Mouse (Mus musculus): ENCODE measurements around the gene Zfyve21. TPM values are rescaled to one million over a fixed set of nuclear protein-coding genes. Genes with fewer than 3 reads are reported as not detected.

Zfyve21 gene
- total and polyA plus RNA-seq, 2 experiments from 2014 or later: 85.0 to 91.1 TPM

DNA sequence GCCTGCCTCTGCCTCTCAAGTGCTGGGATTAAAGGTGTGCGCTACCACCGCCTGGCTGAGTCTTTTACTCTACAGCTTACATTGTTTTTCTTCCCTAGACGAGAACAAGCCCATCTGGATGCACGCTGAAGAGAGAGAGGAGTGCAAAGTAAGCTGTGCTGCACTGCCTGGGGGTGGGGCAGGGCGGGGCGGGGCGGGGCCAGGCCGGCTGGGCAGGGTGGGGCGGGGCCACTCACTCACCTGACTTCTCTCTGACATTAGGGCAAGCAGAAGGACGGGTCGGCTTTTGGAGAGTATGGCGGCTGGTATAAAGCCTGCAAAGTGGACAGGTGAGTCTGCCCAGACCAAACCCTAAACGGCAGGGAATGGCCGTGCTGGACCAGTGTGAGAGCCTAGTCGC lies 28.8 kb upstream of the Zfyve21 start:
- ATAC-seq (ENCODE audit: insufficient read depth, low read depth): no peak
- H3K36me3 ChIP-seq (replicated peaks; ENCODE audit: control insufficient read depth, insufficient read depth, low read length): peaks cover 93% of the 10 kb centered on the region
- H3K4me2 ChIP-seq (ENCODE audit: low read depth, low read length): no peak overlapping the region
- no peak overlapping the region for H3K9ac ChIP-seq (replicated peaks; ENCODE audit: low read depth, low read length)
- no peak for TF ChIP-seq EP300 (IDR thresholded peaks at IDR 0.05; ENCODE audit: low read depth)
- no peak for TF ChIP-seq CTCF (IDR thresholded peaks at IDR 0.05; ENCODE audit: low read depth)
- H3K27ac ChIP-seq (ENCODE audit: low read depth): no peak overlapping the region
- DNase-seq (ENCODE audit: low spot score): no peak
- WGBS: 75% methylated on average over 15 of the region's 15 CpGs
- no peaks in the 10 kb centered on the region for H3K4me1 ChIP-seq (ENCODE audit: control insufficient read depth, insufficient read depth)
- H3K27me3 ChIP-seq (ENCODE audit: control insufficient read depth, insufficient read depth, low read length): no peaks in the 10 kb centered on the region
- no peak overlapping the region for H3K4me3 ChIP-seq (ENCODE audit: low read depth, low read length)
- no peaks in the 10 kb centered on the region for H3K9me3 ChIP-seq (replicated peaks; ENCODE audit: control insufficient read depth, low read length)

DNA sequence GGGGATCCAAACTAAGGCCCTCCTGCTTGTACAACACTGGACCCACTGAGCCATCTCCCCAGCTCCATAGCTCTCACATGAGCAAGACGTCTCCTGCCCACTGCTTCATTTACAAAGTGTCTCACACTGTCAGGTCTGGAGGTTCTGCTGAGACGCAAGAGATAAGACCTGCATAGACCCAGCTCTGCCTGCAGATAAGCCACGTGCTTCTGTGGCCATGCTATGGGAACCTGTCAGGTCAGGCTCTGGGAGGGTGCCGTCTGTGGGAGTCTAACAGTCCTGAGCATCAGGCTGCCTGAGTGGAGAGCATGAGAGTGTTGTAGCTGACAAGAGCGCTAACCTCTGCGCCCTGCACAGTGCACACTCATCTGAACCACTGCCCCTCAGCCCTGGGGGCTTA lies 27.0 kb upstream of the Zfyve21 start:
- H3K9ac ChIP-seq (replicated peaks; ENCODE audit: low read depth, low read length): no peak overlapping the region
- no peaks in the 10 kb centered on the region for H3K27me3 ChIP-seq (ENCODE audit: control insufficient read depth, insufficient read depth, low read length)
- WGBS: 52% methylated on average over 6 of the region's 6 CpGs

GRCm38 (mm10) chr12:111790090-111790489 lies 23.9 kb upstream of the Zfyve21 start:
- Histone ChIP-seq H3K4me1 (ENCODE audit: control insufficient read depth, insufficient read depth) (no peaks in the 10 kb centered on the region), H3K27me3 (ENCODE audit: control insufficient read depth, insufficient read depth, low read length) (no peaks in the 10 kb centered on the region), H3K4me3 (ENCODE audit: low read depth, low read length) (no peak overlapping the region), H3K36me3 (replicated peaks; ENCODE audit: control insufficient read depth, insufficient read depth, low read length) (peaks cover 92% of the 10 kb centered on the region), H3K9me3 (replicated peaks; ENCODE audit: control insufficient read depth, low read length) (no peaks in the 10 kb centered on the region), H3K27ac (ENCODE audit: low read depth) (no peak overlapping the region), H3K9ac (replicated peaks; ENCODE audit: low read depth, low read length) (no peak overlapping the region), H3K4me2 (ENCODE audit: low read depth, low read length) (no peak overlapping the region)
- no peak for DNase-seq (ENCODE audit: low spot score)
- no peak for ATAC-seq (ENCODE audit: insufficient read depth, low read depth)
- 89% methylated on average over 5 of the region's 5 CpGs for WGBS
- TF ChIP-seq CTCF (IDR thresholded peaks at IDR 0.05; ENCODE audit: low read depth): no peak
- no peak for TF ChIP-seq EP300 (IDR thresholded peaks at IDR 0.05; ENCODE audit: low read depth)

More for the DNA sequence above, 27.0 kb upstream of the Zfyve21 start:
- Histone ChIP-seq H3K4me2 (ENCODE audit: low read depth, low read length) (no peak overlapping the region), H3K36me3 (replicated peaks; ENCODE audit: control insufficient read depth, insufficient read depth, low read length) (peaks cover 93% of the 10 kb centered on the region), H3K27ac (ENCODE audit: low read depth) (no peak overlapping the region), H3K4me3 (ENCODE audit: low read depth, low read length) (no peak overlapping the region), H3K4me1 (ENCODE audit: control insufficient read depth, insufficient read depth) (no peaks in the 10 kb centered on the region), H3K9me3 (replicated peaks; ENCODE audit: control insufficient read depth, low read length) (no peaks in the 10 kb centered on the region)
- TF ChIP-seq CTCF (IDR thresholded peaks at IDR 0.05; ENCODE audit: low read depth) (no peak), EP300 (IDR thresholded peaks at IDR 0.05; ENCODE audit: low read depth) (no peak)
- DNase-seq (ENCODE audit: low spot score) (no peak), ATAC-seq (ENCODE audit: insufficient read depth, low read depth) (no peak)

- no peak overlapping the region for H3K9ac ChIP-seq (replicated peaks; ENCODE audit: low read depth, low read length)
- H3K36me3 ChIP-seq (replicated peaks; ENCODE audit: control insufficient read depth, insufficient read depth, low read length): peaks cover 92% of the 10 kb centered on the region
- no peak for TF ChIP-seq CTCF (IDR thresholded peaks at IDR 0.05; ENCODE audit: low read depth)
- TF ChIP-seq EP300 (IDR thresholded peaks at IDR 0.05; ENCODE audit: low read depth): no peak
- ATAC-seq (ENCODE audit: insufficient read depth, low read depth): no peak
- H3K27me3 ChIP-seq (ENCODE audit: control insufficient read depth, insufficient read depth, low read length): no peaks in the 10 kb centered on the region
- no peak overlapping the region for H3K4me3 ChIP-seq (ENCODE audit: low read depth, low read length)
- WGBS: 88% methylated on average over 7 of the region's 7 CpGs
- DNase-seq (ENCODE audit: low spot score): no peak
- H3K27ac ChIP-seq (ENCODE audit: low read depth): no peak overlapping the region
- H3K9me3 ChIP-seq (replicated peaks; ENCODE audit: control insufficient read depth, low read length): no peaks in the 10 kb centered on the region
- no peaks in the 10 kb centered on the region for H3K4me1 ChIP-seq (ENCODE audit: control insufficient read depth, insufficient read depth)
- H3K4me2 ChIP-seq (ENCODE audit: low read depth, low read length): no peak overlapping the region
These were observed 23.3 kb upstream of the Zfyve21 start for GRCm38 (mm10) chr12:111790631-111791030.

DNA sequence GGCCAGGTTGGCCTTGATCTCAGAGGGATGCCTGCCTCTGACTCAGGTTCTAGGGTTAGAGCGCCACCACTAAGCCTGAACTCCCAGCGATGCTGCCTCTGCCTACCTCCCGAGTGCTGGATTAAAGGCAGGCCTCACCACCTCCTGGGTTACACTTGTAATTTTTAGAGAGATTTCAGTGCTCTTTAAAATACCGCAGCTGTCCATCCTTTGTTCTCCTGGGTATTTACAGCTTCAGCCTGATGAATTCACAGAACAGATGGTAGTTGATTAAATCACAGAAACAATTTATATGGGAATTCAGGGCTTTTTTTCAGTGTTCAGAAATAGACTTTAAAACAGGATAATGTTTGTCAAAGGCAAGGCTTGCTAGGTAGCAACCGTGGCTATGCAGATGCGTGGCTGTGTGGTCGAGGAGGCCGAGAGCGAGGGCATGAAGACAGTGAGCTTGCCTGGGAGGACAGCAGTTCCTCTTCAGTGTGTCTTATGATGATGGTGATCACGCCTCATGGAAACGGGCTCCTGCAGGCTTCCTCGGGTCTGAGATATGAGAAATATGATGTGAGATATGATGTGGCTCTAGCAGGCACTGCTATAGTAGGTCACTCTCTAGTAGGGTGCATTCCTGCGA lies 22.4 kb upstream of the Zfyve21 start:
- no peak overlapping the region for H3K4me2 ChIP-seq (ENCODE audit: low read depth, low read length)
- H3K27me3 ChIP-seq (ENCODE audit: control insufficient read depth, insufficient read depth, low read length): no peaks in the 10 kb centered on the region
- H3K36me3 ChIP-seq (replicated peaks; ENCODE audit: control insufficient read depth, insufficient read depth, low read length): peaks cover 92% of the 10 kb centered on the region
- H3K27ac ChIP-seq (ENCODE audit: low read depth): no peak overlapping the region
- H3K9me3 ChIP-seq (replicated peaks; ENCODE audit: control insufficient read depth, low read length): no peaks in the 10 kb centered on the region
- no peak overlapping the region for H3K4me3 ChIP-seq (ENCODE audit: low read depth, low read length)
- DNase-seq (ENCODE audit: low spot score) (no peak), ATAC-seq (ENCODE audit: insufficient read depth, low read depth) (no peak)
- 88% methylated on average over 13 of the region's 13 CpGs for WGBS
- TF ChIP-seq EP300 (IDR thresholded peaks at IDR 0.05; ENCODE audit: low read depth): no peak
- TF ChIP-seq CTCF (IDR thresholded peaks at IDR 0.05; ENCODE audit: low read depth): no peak
- H3K9ac ChIP-seq (replicated peaks; ENCODE audit: low read depth, low read length): no peak overlapping the region
- H3K4me1 ChIP-seq (ENCODE audit: control insufficient read depth, insufficient read depth): no peaks in the 10 kb centered on the region

- no peaks in the 10 kb centered on the region for H3K9me3 ChIP-seq (replicated peaks; ENCODE audit: control insufficient read depth, low read length)
- no peak; the same call in 1 of the 2 replicates for TF ChIP-seq CTCF (IDR thresholded peaks at IDR 0.05; ENCODE audit: low read depth)
- TF ChIP-seq EP300 (IDR thresholded peaks at IDR 0.05; ENCODE audit: low read depth): no peak
- H3K4me1 ChIP-seq (ENCODE audit: control insufficient read depth, insufficient read depth): no peaks in the 10 kb centered on the region
- no peak overlapping the region for H3K9ac ChIP-seq (replicated peaks; ENCODE audit: low read depth, low read length)
- ATAC-seq (ENCODE audit: insufficient read depth, low read depth): peak; percentile 89
- peaks cover 81% of the 10 kb centered on the region for H3K36me3 ChIP-seq (replicated peaks; ENCODE audit: control insufficient read depth, insufficient read depth, low read length)
- no peaks in the 10 kb centered on the region for H3K27me3 ChIP-seq (ENCODE audit: control insufficient read depth, insufficient read depth, low read length)
- H3K4me3 ChIP-seq (ENCODE audit: low read depth, low read length): no peak overlapping the region
- no peak overlapping the region for H3K4me2 ChIP-seq (ENCODE audit: low read depth, low read length)
- WGBS: 57% methylated on average over 22 of the region's 22 CpGs
- DNase-seq (ENCODE audit: low spot score): peak; percentile 73
- H3K27ac ChIP-seq (ENCODE audit: low read depth): peak overlapping the region; percentile 73
These were observed 19.9 kb upstream of the Zfyve21 start for GRCm38 (mm10) chr12:111794102-111794501.
